Mouse (Mus musculus): ENCODE measurements around the gene Gm18596.

DNA sequence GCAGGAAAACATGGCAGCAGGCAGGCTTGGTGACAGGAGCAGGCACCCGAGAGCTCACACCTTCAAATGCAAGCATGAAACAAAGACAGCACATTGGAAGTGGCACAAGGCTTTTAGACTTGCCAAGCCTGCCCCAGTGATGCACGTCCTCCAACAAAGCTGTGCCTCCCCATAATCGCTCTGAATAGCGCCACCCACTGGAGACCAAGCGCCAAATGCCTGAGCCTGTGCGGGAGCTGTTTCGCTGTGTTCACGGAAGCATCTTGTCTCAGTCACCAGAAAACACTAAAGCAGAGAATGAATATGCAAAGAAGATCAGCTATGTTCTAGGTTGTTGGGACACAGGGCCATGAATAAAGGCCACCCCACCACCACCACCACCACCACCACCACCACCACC lies 17.6 kb downstream of the Gm18596 start:
- no peak for TF ChIP-seq CTCF (IDR thresholded peaks at IDR 0.05; ENCODE audit: low read depth)
- no peak for TF ChIP-seq EP300 (IDR thresholded peaks at IDR 0.05; ENCODE audit: low read depth)
